In the genomic region with DNA sequence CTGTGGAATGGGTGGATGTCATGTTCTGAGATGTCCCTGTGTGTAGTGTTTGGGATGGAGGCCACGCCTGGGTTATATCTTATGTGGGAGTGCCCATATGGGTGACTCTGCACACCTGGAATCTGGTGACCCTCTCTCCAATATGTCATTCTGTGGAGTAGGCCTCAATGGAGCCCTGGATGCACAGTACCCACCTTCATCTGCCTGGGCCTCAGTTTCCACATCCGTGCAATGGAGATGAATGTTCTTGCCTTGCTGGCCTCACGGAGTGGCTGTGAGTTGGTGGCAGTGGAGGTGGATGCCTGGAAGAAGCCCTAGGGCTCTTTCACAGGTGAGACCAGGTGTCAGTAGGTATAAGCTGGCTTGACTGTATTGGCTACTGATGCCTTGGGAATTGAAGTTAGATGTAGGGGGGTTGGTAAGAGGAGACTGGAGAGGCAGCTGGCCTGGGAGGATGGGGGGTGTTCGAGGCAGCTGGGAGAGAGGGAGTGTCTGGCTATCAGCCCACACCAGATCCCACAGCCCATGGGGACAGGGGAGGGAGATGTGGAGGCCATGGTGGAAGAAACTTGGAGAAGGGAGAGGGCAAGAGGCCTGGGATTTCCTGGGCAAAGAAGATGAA, we compare ENCODE assay signal across 16 mouse cellular contexts. TPM values are rescaled to one million over a fixed set of nuclear protein-coding genes. Genes with fewer than 3 reads are reported as not detected.
DNase-seq lines count a peak whose midpoint lies in the region; ATAC-seq lines count a peak whose summit lies in the region.
"Had no signal": no experiment of that assay in that cellular context is flagged by ENCODE, and none has a peak within 500 bp of the region (broad histone marks: within the 10 kb centered on the region; RNA-seq: fewer than 3 reads in every experiment).

No protein-coding gene starts in this region.

- no peak overlapping the region for H3K27ac ChIP-seq in forebrain, embryonic 14.5 days (ENCODE audit: low read depth, low read length)
- no peak overlapping the region for H3K27ac ChIP-seq in hindbrain, embryonic 16.5 days (ENCODE audit: low read depth, low read length)
- no peak overlapping the region for H3K27ac ChIP-seq in neural tube, embryonic 13.5 days (replicated peaks)
- H3K27ac ChIP-seq in kidney, embryonic 15.5 days, result no peak overlapping the region
- H3K27ac ChIP-seq: gastrocnemius, adult 2 months; heart, adult 2 months; intestine, embryonic 15.5 days; kidney, postnatal 0 days; macrophage had no signal

- H3K4me3 ChIP-seq in forebrain, embryonic 14.5 days (ENCODE audit: low read depth, low read length), result peak overlapping the region; percentile 71
- peak overlapping the region; percentile 60 for H3K4me3 ChIP-seq in hindbrain, embryonic 16.5 days (ENCODE audit: low read length)
- peak overlapping the region; percentile 73 for H3K4me3 ChIP-seq in neural tube, embryonic 13.5 days
- no peak overlapping the region for H3K4me3 ChIP-seq in kidney, embryonic 15.5 days (replicated peaks)
- H3K4me3 ChIP-seq: gastrocnemius, adult 2 months; heart, adult 2 months; intestine, embryonic 15.5 days had no signal

- 83% methylated on average over 4 of the region's 4 CpGs for WGBS in forebrain, embryonic 14.5 days
- WGBS in hindbrain, embryonic 16.5 days, result 83% methylated on average over 4 of the region's 4 CpGs
- WGBS in neural tube, embryonic 13.5 days, result 83% methylated on average over 4 of the region's 4 CpGs
- 85% methylated on average over 4 of the region's 4 CpGs for WGBS in kidney, embryonic 15.5 days

- H3K27me3 ChIP-seq in forebrain, embryonic 14.5 days (replicated peaks; ENCODE audit: control insufficient read depth, insufficient read depth, low read length), result no peaks in the 10 kb centered on the region; the same call in 1 of the 2 replicates
- no peaks in the 10 kb centered on the region; the same call in 1 of the 2 replicates for H3K27me3 ChIP-seq in hindbrain, embryonic 16.5 days (replicated peaks; ENCODE audit: control insufficient read depth, insufficient read depth, low read length)
- no peaks in the 10 kb centered on the region for H3K27me3 ChIP-seq in neural tube, embryonic 13.5 days
- no peaks in the 10 kb centered on the region for H3K27me3 ChIP-seq in kidney, embryonic 15.5 days

- H3K9me3 ChIP-seq in forebrain, embryonic 14.5 days (replicated peaks; ENCODE audit: control insufficient read depth, low read length), result no peaks in the 10 kb centered on the region
- no peaks in the 10 kb centered on the region for H3K9me3 ChIP-seq in hindbrain, embryonic 16.5 days (ENCODE audit: control insufficient read depth, low read length)
- H3K9me3 ChIP-seq in neural tube, embryonic 13.5 days, result no peaks in the 10 kb centered on the region
- no peaks in the 10 kb centered on the region for H3K9me3 ChIP-seq in kidney, embryonic 15.5 days (replicated peaks)
- H3K9me3 ChIP-seq: intestine, embryonic 15.5 days had no signal

- H3K9ac ChIP-seq in forebrain, embryonic 14.5 days (ENCODE audit: low read length), result peak overlapping the region; percentile 13; the same call in 1 of the 2 replicates
- peak overlapping the region; percentile 31 for H3K9ac ChIP-seq in hindbrain, embryonic 16.5 days (ENCODE audit: low read depth, low read length)
- peak overlapping the region; percentile 89 for H3K9ac ChIP-seq in neural tube, embryonic 13.5 days
- H3K9ac ChIP-seq in kidney, embryonic 15.5 days, result no peak overlapping the region
- H3K9ac ChIP-seq: intestine, embryonic 15.5 days had no signal

- H3K36me3 ChIP-seq in forebrain, embryonic 14.5 days (ENCODE audit: control insufficient read depth, insufficient read depth, low read length), result peaks cover 22% of the 10 kb centered on the region
- peaks cover 11% of the 10 kb centered on the region for H3K36me3 ChIP-seq in hindbrain, embryonic 16.5 days (ENCODE audit: control insufficient read depth, insufficient read depth, low read length)
- peaks cover 32% of the 10 kb centered on the region for H3K36me3 ChIP-seq in neural tube, embryonic 13.5 days
- H3K36me3 ChIP-seq in kidney, embryonic 15.5 days, result no peaks in the 10 kb centered on the region
- H3K36me3 ChIP-seq: G1E; intestine, embryonic 15.5 days had no signal

- H3K4me1 ChIP-seq in forebrain, embryonic 14.5 days (ENCODE audit: control insufficient read depth, insufficient read depth, low read length), result peaks cover 10% of the 10 kb centered on the region
- H3K4me1 ChIP-seq in hindbrain, embryonic 16.5 days (ENCODE audit: control insufficient read depth, insufficient read depth, low read depth, low read length), result peaks cover 14% of the 10 kb centered on the region
- peaks cover 25% of the 10 kb centered on the region for H3K4me1 ChIP-seq in neural tube, embryonic 13.5 days (replicated peaks)
- H3K4me1 ChIP-seq in kidney, embryonic 15.5 days, result peaks cover 17% of the 10 kb centered on the region

- H3K4me2 ChIP-seq in forebrain, embryonic 14.5 days (ENCODE audit: low read length), result peak overlapping the region; percentile 74
- H3K4me2 ChIP-seq in hindbrain, embryonic 16.5 days (ENCODE audit: low read length), result peak overlapping the region; percentile 67
- H3K4me2 ChIP-seq in neural tube, embryonic 13.5 days, result peak overlapping the region; percentile 62
- H3K4me2 ChIP-seq in kidney, embryonic 15.5 days, result no peak overlapping the region

- 0 out of 2 replicates have a peak, but pooled peaks have one; percentile 8 for ATAC-seq in frontal cortex, adult (ENCODE audit: low TSS enrichment)
- no peak for ATAC-seq in forebrain, embryonic 14.5 days
- ATAC-seq in hindbrain, embryonic 16.5 days, result no peak
- no peak for ATAC-seq in neural tube, embryonic 13.5 days (ENCODE audit: low read depth)
- ATAC-seq in kidney, embryonic 15.5 days (replicated peaks; ENCODE audit: low FRiP score), result no peak
- ATAC-seq: intestine, embryonic 15.5 days had no signal

- DNase-seq in frontal cortex, postnatal 14 days (ENCODE audit: low spot score in 2 of 2), result no peak
- no peak for DNase-seq in forebrain, embryonic 14.5 days (ENCODE audit: low spot score)
- DNase-seq in adrenal gland, adult 18-20 months (ENCODE audit: low spot score in 2 of 2), result no peak
- DNase-seq: cerebellum, postnatal 36 days; gastrocnemius, adult 2 months; heart, adult 2 months; lung, adult 18-20 months; thymus, postnatal 36 days had no signal

RNA-seq across cellular contexts. Expression of a gene that starts 1.5 kb away (rescaled TPM):
- polyA plus RNA-seq in forebrain, embryonic 14.5 days (2014; fragmentation: Nextera tagmentation; extraction: Ambion mirVana), result 47.3 and 66.7 TPM in 2 replicates
- 106 and 115 TPM in 2 replicates for polyA plus RNA-seq in hindbrain, embryonic 16.5 days (2015; fragmentation: Nextera tagmentation; extraction: Ambion mirVana)
- polyA plus RNA-seq in neural tube, embryonic 13.5 days (2015; fragmentation: Nextera tagmentation; extraction: Ambion mirVana), result 69.5 and 73.1 TPM in 2 replicates
- 7.9 and 11.3 TPM in 2 replicates for polyA plus RNA-seq in kidney, embryonic 15.5 days (2015; fragmentation: Nextera tagmentation; extraction: Ambion mirVana)
- total RNA-seq in adrenal gland, adult 18-20 months (2021), result 10 to 100 TPM; 19.4 to 22.3 TPM

RNA-seq across cellular contexts. Expression of a gene that starts 11.0 kb away (rescaled TPM):
- polyA plus RNA-seq in forebrain, embryonic 14.5 days (2014; fragmentation: Nextera tagmentation; extraction: Ambion mirVana), result 49.3 and 66.0 TPM in 2 replicates
- 56.5 and 61.0 TPM in 2 replicates for polyA plus RNA-seq in hindbrain, embryonic 16.5 days (2015; fragmentation: Nextera tagmentation; extraction: Ambion mirVana)
- polyA plus RNA-seq in neural tube, embryonic 13.5 days (2015; fragmentation: Nextera tagmentation; extraction: Ambion mirVana), result 41.7 and 47.4 TPM in 2 replicates
- 59.2 and 61.0 TPM in 2 replicates for polyA plus RNA-seq in kidney, embryonic 15.5 days (2015; fragmentation: Nextera tagmentation; extraction: Ambion mirVana)
- 100 to 1,000 TPM; 280 to 531 TPM for total RNA-seq in adrenal gland, adult 18-20 months (2021)

RNA-seq across cellular contexts. Expression of a gene that starts 11.1 kb away (rescaled TPM):
- polyA plus RNA-seq in forebrain, embryonic 14.5 days (2014; fragmentation: Nextera tagmentation; extraction: Ambion mirVana), result 3.5 and 5.3 TPM in 2 replicates
- 9.7 and 9.8 TPM in 2 replicates for polyA plus RNA-seq in hindbrain, embryonic 16.5 days (2015; fragmentation: Nextera tagmentation; extraction: Ambion mirVana)
- polyA plus RNA-seq in neural tube, embryonic 13.5 days (2015; fragmentation: Nextera tagmentation; extraction: Ambion mirVana), result 7.6 and 8.3 TPM in 2 replicates
- polyA plus RNA-seq in kidney, embryonic 15.5 days (2015; fragmentation: Nextera tagmentation; extraction: Ambion mirVana), result 5.5 and 5.9 TPM in 2 replicates
- 10 to 100 TPM; 10.7 to 11.2 TPM for total RNA-seq in adrenal gland, adult 18-20 months (2021)

RNA-seq across cellular contexts. Expression of a gene that starts 17.2 kb away (rescaled TPM):
- polyA plus RNA-seq in forebrain, embryonic 14.5 days (2014; fragmentation: Nextera tagmentation; extraction: Ambion mirVana), result 19.8 and 23.6 TPM in 2 replicates
- polyA plus RNA-seq in hindbrain, embryonic 16.5 days (2015; fragmentation: Nextera tagmentation; extraction: Ambion mirVana), result 8.1 and 8.7 TPM in 2 replicates
- 8.8 and 10.7 TPM in 2 replicates for polyA plus RNA-seq in neural tube, embryonic 13.5 days (2015; fragmentation: Nextera tagmentation; extraction: Ambion mirVana)
- polyA plus RNA-seq in kidney, embryonic 15.5 days (2015; fragmentation: Nextera tagmentation; extraction: Ambion mirVana), result 7.9 and 12.6 TPM in 2 replicates
- 10 to 100 TPM; 12.3 to 14.2 TPM for total RNA-seq in adrenal gland, adult 18-20 months (2021)

RNA-seq across cellular contexts. Expression of a gene that starts 20.4 kb away (rescaled TPM):
- 23.0 and 24.6 TPM in 2 replicates for polyA plus RNA-seq in forebrain, embryonic 14.5 days (2014; fragmentation: Nextera tagmentation; extraction: Ambion mirVana)
- polyA plus RNA-seq in hindbrain, embryonic 16.5 days (2015; fragmentation: Nextera tagmentation; extraction: Ambion mirVana), result 23.6 and 24.3 TPM in 2 replicates
- polyA plus RNA-seq in neural tube, embryonic 13.5 days (2015; fragmentation: Nextera tagmentation; extraction: Ambion mirVana), result 25.9 and 26.2 TPM in 2 replicates
- polyA plus RNA-seq in kidney, embryonic 15.5 days (2015; fragmentation: Nextera tagmentation; extraction: Ambion mirVana), result 11.0 and 11.3 TPM in 2 replicates
- total RNA-seq in adrenal gland, adult 18-20 months (2021), result 10 to 100 TPM; 40.6 to 43.4 TPM
